Mouse (Mus musculus) heart, postnatal 0 days (tissue): ENCODE measurements around the gene Prkca.

ENCODE experiments used
- CTCF ChIP-seq: IDR thresholded peaks from 2 replicates; pipeline ENCODE4 v1.5.1; 2016; ENCODE audit warnings: antibody characterized with exemption, control low read depth, low read depth
- EP300 ChIP-seq: IDR thresholded peaks from 2 replicates; pipeline ENCODE4 v1.6.1; 2016; ENCODE audit warnings: antibody characterized with exemption, low read depth

- TF ChIP-seq CTCF (no peak), EP300 (no peak)
These were observed 215.8 kb downstream of the Prkca start for GRCm38 (mm10) chr11:108127908-108128307.
